Mouse (Mus musculus) embryonic stem cell, embryonic (primary cell): ENCODE data around the gene Syk.

Experiments
- CTCF ChIA-PET, 4 experiments: fragments of 300-600 bp in 2 of 4; fragments of 350-600 bp in 2 of 4; sonication (Branson Sonifier 250); formaldehyde crosslinking; loops; one replicate each; lab custom pipeline; 2022; ENCODE audit warnings: inconsistent platforms in 2 of 4; lab: Charles Lee
- POLR2A ChIA-PET, 4 experiments: fragments of 300-600 bp in 2 of 4; fragments of 350-600 bp in 2 of 4; sonication (Branson Sonifier 250); formaldehyde crosslinking; loops; one replicate each; lab custom pipeline; 2022; ENCODE audit warnings: antibody characterized with exemption in 4 of 4, inconsistent platforms in 1 of 4; lab: Charles Lee

Syk gene

DNA sequence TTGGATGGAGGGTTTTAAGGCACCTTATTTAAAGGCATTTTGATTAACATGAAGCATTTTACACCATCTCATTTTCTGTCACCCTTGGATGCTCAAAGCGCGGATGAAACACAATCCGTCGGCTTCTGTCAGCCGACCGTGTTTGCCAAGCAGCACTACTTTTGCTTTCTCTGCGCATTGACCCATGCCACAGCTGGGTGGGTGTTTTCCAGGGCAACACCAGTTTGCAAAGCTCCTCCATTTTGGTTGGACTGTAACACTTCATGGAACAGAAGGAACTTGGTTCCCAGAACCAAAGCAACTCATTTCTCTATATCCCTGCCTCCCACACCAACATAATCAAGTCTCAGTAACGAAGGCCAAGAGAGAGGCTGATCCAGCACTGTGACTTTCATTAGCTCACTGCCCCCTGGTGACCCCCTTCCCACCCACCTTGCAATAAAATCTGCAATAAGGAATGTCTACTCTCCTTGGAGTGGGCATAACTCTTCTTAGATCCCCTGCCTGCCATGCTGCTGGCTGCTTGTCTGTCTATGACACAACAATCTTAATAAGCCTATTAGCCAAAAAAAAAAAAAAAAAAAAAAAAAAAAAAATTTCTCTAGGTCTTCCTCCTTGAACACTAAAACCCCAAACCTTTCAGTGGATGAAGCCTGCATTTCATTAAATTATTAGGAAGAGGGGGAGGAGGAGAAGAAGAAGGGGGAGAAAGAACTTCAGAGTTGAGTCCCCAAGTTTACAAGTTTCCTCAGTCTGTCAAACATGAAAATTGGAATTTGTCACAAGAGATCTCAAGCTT, 21.4 kb upstream of the Syk start:
- CTCF ChIA-PET = interaction anchor here in 3 of 4 experiments (0.6 to 1.8 kb wide), 9 partner anchors 22 to 812 kb away, joined by 3 to 6 read pairs (median 4); no protein-coding TSS in a partner anchor
- POLR2A ChIA-PET = interaction anchor here (0.7 to 2.6 kb wide), 18 partner anchors 9 to 713 kb away, joined by 3 to 11 read pairs (median 5); partner anchors contain the start of genes Diras2 (in 2 of the 4) and Syk (in 2 of the 4)

DNA sequence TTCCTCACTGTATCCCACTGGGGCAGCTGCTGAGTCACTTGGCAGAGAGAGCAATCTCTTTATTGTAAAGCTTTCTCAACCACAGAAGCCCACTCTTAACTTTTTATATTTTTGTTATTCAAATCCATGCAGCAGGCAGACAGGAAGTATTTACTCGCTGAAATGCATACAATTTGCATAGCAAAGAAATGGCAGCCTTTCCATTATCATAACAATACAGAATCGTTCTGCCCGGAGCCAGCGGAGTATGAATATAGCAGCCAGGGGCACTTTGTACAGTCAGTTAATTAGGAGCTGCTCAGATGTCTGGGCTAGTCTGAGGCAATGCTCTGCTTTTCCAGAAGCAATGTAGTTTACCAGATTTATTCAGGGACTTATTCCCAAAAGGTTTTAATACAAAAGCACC, 20.8 kb upstream of the Syk start:
- ChIA-PET CTCF (interaction anchor here in 3 of 4 experiments (0.6 to 1.8 kb wide), 8 partner anchors 23 to 811 kb away, joined by 3 to 6 read pairs (median 4); no protein-coding TSS in a partner anchor), POLR2A (interaction anchor here (0.7 to 2.6 kb wide), 21 partner anchors 8 to 714 kb away, joined by 3 to 11 read pairs (median 5); partner anchors contain the start of genes Diras2 (in 2 of the 4) and Syk (in 2 of the 4))

DNA sequence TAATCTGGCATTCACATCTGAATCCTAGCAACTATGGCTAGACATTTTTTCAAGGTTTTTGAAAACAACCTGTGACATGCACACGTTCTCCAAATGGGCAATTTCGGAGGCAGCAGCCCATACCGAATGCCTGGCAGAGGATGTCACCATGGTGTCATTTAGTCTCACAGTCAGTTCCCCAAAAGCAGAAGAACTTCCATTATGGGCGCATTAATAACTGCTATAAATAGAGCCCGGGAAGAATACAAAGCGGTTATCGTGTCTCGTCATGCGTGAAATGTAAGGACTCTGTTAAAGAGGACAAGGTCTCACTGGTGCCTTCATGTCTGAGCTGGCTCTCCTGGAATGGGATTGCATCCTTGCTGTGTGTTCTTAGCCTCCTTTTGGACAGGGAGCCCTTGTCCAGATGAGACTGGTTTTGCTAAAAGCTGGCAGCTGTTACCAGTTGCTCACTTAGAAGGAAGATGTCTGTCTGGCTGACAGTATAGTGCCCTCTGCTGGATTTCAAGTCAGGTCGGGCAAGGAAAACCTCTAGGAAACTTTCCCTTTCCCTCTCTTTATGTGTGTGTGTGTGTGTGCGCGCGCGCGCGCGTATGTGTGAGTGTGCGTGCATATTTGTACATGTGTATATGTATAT, 17.8 kb upstream of the Syk start:
- ChIA-PET POLR2A (interaction anchor here in 3 of 4 experiments (0.5 to 3.7 kb wide), 5 partner anchors 11 to 289 kb away, joined by 3 to 13 read pairs (median 3); partner anchors contain the start of gene Syk (in 1 of the 3)), CTCF (interaction anchor here in 3 of 4 experiments (0.6 to 1.7 kb wide), 13 partner anchors 15 to 360 kb away, joined by 3 to 7 read pairs (median 3); partner anchors contain the start of gene Syk (in 2 of the 3))

DNA sequence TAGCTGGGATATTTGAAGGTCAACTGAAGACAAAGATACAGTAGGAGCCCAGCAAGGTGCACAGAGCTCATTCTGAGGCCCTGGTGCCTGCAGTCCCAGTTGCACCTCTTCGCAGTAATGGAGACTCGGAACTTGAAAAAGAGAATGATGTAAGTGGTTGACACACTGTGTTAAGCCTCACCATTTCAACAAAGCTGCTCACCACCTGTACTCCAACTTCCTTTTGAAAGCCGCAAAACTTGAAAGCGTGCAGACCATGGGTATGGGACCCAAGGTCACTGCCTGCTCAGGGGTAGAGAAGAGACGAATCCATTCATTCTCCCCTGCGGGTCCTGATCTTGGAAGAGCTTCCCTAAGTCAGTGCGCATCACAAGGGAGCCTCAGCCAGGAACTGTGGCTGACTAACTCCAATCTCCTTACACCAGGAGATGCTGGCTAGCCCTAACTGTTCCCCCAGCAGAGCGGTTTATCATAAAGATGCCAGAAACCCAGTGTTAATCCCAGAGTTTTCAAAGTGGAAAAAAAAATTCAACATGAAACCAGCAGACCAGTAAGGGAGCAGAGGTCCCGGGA, 16.7 kb upstream of the Syk start:
- ChIA-PET CTCF (interaction anchor here in 2 of 4 experiments (0.5 to 1.7 kb wide), 6 partner anchors 16 to 721 kb away, joined by 3 to 7 read pairs (median 3); no protein-coding TSS in a partner anchor), POLR2A (interaction anchor here in 1 of 4 experiments (0.9 to 3.7 kb wide), 3 partner anchors 15 to 290 kb away, joined by 3 to 13 read pairs (median 3); partner anchors contain the start of gene Syk)

DNA sequence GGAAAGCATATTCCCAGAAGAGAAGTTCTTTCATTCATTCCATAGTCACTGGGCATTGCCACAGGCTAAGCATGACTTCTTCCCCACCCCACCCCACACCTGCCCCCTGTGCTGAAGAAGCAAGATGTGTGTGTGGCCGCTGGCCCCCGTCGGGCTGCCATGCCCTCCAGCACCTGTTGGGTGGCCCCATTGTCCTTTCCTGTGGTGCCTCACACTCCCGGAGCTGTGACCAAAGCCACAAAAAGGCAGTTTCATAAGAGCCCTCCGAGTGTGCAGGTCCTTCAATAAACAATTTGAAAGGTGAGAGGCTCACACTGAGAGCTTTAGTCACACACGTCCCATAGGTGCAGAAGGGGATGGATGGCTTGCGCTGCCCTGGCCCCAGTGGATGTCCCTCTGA, 16.2 kb upstream of the Syk start:
- CTCF ChIA-PET = interaction anchor here in 1 of 4 experiments (0.7 to 1.0 kb wide), 3 partner anchors 15 to 721 kb away, joined by 3 read pairs; no protein-coding TSS in a partner anchor
- POLR2A ChIA-PET = interaction anchor here in 1 of 4 experiments (1.1 to 3.7 kb wide), 2 partner anchors 16 to 21 kb away, joined by 4 to 13 read pairs; partner anchors contain the start of gene Syk

DNA sequence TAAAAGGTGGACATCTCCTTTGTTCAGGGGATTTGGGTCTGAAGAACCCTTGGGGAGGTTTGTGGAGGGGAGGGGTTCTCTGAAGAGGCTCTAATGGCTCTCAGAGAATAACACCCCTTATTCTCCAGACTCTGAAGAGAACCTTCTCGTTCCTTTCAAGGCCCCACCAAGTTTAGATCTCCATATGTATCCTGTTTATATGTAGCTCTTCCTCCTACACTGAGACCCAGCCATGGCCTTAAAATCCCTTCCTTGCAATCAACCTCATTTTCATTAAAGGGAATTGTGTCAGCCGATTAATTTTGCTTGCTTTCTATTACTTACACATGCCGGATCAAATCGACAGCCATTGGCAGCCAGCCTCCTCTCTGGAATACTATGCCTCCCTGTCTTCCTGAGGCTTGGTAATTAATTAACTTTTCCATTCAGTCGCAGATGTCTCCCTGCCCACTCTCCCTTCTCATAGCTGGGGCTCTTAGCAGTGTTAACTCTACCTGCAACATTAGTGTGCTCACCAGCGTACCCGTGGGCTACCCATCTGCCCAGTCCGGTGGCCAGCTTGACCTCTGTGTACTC, 13.7 kb upstream of the Syk start:
- POLR2A ChIA-PET = interaction anchor here in 1 of 4 experiments (2.4 kb wide), 1 partner anchor 14 kb away, joined by 10 read pairs; the partner anchor contains the start of gene Syk
- CTCF ChIA-PET = interaction anchor here in 3 of 4 experiments (0.6 to 1.2 kb wide), 4 partner anchors 55 to 1691 kb away, joined by 3 read pairs; no protein-coding TSS in a partner anchor

DNA sequence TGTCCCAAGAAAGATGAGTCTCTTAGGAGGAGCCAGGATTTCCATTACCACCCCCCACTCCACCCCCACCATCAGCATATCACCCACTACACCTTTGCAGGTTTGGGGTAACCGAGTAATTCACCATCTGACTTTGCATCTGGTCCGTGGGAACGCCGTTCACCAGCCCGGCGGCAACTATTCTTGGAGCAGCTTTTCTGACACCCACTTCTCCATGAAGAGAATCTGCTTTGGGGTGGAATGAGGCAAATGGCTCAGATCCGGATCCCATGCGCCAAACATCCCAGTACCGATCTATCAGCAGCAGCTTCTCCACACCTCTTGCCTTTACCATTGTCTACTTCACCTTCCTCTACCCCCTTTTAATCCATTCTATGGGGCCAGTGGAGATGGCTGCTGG, 12.7 kb upstream of the Syk start:
- ChIA-PET POLR2A (interaction anchor here in 2 of 4 experiments (0.6 to 2.4 kb wide), 3 partner anchors 9 to 115 kb away, joined by 3 to 10 read pairs (median 4); partner anchors contain the start of gene Syk (in 1 of the 2)), CTCF (interaction anchor here in 2 of 4 experiments (0.6 to 1.2 kb wide), 3 partner anchors 45 to 182 kb away, joined by 3 read pairs; no protein-coding TSS in a partner anchor)

DNA sequence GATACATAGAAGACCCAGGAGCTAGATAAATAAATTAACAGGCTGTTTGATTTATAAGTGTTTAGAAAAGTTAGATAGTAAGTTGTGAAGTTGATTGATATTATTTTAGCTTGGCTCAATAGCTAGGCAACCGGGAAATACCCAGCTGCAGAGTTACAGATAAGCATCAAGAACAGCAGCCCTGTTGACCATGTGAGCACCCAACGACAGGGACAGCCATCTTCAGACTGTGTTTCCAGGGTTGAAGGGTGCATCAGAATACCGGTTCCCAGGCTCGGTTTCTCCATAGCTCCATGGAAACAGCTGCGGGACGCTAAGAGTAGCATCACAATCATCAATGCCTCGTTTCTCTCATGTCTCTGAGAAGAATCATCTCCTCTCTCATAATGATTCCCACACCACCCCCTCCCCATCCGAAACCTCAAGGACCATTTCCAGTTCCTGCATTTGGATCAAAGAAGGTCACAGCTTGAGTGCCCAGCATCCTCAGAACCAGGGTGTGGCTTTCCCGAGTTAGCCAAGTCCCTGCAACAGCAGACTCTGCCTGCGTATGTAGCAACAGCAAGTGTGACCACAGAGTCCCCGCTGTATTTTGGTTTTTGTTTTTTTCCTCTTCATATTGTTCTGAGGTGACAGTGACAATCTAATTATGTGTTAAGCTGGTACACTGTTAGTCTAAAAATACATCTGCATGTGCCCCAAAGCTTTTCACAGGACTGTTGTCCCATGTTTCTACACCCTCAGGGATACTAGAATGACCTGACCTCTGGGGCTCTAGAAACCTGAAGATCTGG, 11.2 kb upstream of the Syk start:
- POLR2A ChIA-PET = interaction anchor here in 2 of 4 experiments (0.8 to 3.2 kb wide), 7 partner anchors 9 to 16 kb away, joined by 3 to 21 read pairs (median 8); partner anchors contain the start of gene Syk (in 2 of the 2)
- CTCF ChIA-PET = interaction anchor here (0.5 to 1.2 kb wide), 4 partner anchors 34 to 1271 kb away, joined by 3 to 4 read pairs (median 3); no protein-coding TSS in a partner anchor

DNA sequence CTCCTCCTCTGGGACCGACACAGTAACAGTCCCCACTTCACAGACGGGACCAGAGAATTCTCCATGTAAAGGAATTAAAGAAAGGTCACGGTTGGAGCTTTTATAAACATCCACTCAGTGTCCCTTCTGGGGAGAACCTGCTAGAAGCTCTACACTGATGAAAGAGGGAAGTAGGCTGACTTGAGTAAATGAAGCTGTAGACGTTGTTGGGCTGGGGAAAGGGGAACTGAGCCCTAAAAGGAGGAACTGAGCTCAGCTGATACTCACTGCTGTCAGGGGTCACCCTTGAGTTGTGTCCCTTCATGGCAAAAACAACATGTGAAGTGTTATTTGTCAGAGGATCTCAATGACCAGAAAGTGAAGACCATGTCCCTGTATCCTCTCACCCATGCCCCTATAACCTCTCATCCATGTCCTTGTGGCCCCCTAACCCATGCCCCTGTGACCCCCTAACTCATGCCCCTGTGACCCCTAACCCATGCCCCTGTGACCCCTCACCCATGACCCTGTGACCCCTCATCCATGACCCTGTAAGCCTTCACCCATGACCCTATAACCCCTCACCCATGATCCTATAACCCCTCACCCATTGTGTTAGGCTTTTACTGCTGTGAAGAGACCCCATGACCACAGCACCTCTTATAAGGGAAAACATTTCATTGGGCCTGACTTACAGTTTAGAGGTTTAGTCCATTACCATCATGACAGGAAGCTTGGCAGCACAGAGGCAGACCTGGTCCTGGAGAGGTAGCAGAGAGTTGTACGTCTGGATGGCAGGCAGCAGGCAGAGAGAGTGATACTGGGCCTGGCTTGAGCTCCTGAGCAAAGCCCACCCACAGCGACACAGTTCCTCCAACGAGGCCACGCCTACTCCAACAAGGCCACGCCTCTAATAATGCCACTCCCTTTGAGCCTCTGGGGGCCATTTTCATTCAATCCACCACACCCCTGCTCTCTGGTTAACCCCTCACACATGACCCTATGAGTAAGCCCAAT, 10.2 kb upstream of the Syk start:
- CTCF ChIA-PET = interaction anchor here (0.5 to 1.5 kb wide), 11 partner anchors 10 to 1272 kb away, joined by 3 to 5 read pairs (median 4); partner anchors contain the start of genes Diras2 (in 2 of the 4) and Syk (in 1 of the 4)
- POLR2A ChIA-PET = interaction anchor here in 2 of 4 experiments (0.6 to 3.2 kb wide), 11 partner anchors 9 to 405 kb away, joined by 3 to 21 read pairs (median 5); partner anchors contain the start of gene Syk (in 2 of the 2)

DNA sequence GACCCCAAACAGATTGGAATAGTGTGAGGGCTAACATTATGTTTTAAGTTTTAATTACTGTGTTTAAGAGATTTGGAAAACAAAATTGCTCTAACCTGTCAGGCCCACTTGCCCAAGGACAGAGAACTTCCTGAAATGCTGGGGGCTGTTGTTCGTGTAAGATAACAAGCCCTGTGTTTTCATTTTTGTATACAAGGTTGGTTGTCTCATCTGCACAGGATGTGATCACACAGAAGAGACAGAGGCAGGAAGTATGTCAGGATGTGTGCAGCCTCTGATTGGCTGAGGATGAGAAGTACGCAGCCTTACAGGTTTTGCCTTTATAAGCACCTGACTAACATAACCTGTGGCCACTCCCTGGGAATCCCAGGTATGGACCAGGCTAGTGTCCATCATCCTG, 8.7 kb upstream of the Syk start:
- ChIA-PET CTCF (no interaction called here), POLR2A (no interaction called here)

DNA sequence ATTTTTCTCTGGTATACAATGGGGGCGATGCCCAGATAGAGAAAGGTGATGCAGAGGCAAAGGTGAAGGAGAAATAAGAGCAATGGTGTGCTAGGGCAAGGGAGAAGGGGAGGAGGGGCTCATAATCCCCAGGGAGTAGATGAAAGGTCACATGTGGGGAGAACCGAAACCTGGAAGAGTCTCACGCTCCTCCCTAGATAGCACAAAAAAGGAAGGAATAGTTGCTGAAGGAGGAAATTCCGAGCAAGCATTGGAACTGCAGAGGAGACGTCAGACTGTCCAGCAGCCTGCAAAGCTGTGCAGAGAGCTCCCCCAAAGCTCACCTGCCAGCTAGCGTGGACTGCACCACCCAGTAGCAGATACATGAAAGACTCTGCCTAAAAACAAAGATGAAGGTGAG, 7.5 kb upstream of the Syk start:
- ChIA-PET POLR2A (interaction anchor here in 1 of 4 experiments (0.5 kb wide), 1 partner anchor 13 kb away, joined by 5 read pairs; no protein-coding TSS in a partner anchor), CTCF (interaction anchor here in 2 of 4 experiments (0.6 to 2.1 kb wide), 4 partner anchors 21 to 668 kb away, joined by 3 to 7 read pairs (median 4); no protein-coding TSS in a partner anchor)

DNA sequence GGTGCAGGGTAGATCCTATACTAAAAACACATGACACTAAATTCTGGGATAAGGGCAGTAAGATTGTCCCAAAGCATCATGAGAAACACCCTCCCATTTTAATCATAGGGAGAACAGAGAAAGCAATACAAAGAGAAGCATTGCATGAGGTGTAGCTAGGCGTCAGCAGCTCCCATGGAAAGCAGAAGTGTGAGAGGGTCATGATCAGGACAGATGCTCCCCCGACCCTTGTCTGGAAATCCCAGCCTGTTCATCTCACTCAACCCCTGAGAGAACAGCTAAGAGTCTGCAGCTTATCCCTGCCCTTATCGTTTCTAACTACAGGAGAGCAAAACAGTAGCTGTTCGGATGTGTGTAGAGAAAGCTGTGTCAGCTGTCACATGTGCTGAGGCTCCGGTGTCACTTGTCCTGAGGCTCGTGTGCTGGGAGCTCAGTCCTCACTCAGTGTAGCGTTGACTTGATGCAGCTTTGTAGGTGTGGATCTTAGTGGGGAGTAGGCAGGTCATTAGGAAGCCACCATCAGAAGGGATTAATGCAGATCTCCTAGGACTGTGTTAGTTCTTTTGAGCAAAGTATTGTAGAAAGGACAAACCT, 6.9 kb upstream of the Syk start:
- CTCF ChIA-PET = interaction anchor here in 2 of 4 experiments (0.6 to 2.1 kb wide), 4 partner anchors 20 to 83 kb away, joined by 3 to 7 read pairs (median 4); no protein-coding TSS in a partner anchor

DNA sequence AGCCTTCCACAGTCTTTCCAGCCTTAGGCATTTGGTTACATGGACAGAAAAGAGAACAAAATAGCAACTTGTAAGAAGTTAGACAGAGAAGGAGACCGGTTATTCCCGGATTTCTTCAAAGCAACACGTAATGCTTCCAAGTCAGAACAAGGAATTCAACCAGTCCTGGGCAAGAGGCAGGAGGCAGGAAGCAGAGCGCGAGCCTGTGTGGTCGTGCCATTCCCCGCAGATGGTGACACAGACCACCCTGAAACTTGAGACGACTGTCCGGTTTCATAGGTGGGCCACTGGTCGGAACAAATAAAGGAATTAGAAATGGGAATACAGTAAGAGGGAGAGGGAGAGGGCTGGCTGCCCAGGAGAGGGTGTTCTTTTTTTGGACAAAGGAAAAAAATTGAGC, 6.1 kb upstream of the Syk start:
- ChIA-PET CTCF (interaction anchor here in 2 of 4 experiments (0.6 to 2.1 kb wide), 3 partner anchors 52 to 322 kb away, joined by 4 to 7 read pairs (median 4); no protein-coding TSS in a partner anchor), POLR2A (no interaction called here)

More for the DNA sequence above, 6.9 kb upstream of the Syk start:
- POLR2A ChIA-PET = interaction anchor here in 1 of 4 experiments (0.5 kb wide), 1 partner anchor 14 kb away, joined by 5 read pairs; no protein-coding TSS in a partner anchor

DNA sequence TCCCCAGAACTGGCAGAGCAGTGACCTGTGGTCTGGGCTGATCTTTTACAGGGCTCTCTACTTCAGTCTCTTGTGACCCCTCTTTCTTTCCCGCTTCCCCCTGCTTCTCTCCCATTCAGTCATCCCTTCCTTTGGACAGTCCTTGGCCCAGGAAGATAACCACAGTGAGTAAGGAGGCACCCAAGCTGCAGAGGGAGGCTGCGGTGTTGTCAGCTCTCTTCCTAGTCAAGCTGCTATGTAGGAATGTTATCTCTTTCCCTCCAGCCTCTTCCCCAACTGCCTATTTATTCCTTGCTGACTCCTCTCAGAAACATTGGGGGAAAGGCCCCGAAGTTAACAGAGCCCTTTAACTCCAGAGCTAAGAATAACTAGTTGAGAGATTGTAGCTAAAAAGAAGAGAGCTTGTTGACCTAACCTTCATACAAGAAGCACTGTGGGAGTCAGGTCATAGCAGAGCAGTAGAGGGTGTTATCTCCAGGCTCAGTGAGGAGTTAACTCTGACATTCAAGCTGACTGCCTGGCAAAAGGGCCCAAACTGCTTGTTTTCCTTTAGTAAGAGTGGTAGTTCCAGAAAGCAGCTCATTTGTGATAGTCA, 5.5 kb upstream of the Syk start:
- CTCF ChIA-PET = interaction anchor here in 2 of 4 experiments (0.6 to 1.2 kb wide), 3 partner anchors 51 to 323 kb away, joined by 4 to 5 read pairs (median 4); no protein-coding TSS in a partner anchor
- POLR2A ChIA-PET = interaction anchor here in 2 of 4 experiments (0.5 to 0.7 kb wide), 3 partner anchors 47 to 361 kb away, joined by 3 read pairs; no protein-coding TSS in a partner anchor
